Mouse (Mus musculus): ENCODE data around the gene Celf2.

- TF ChIP-seq CTCF (IDR thresholded peaks at IDR 0.05; ENCODE audit: low read depth, low read length) (no peak), POLR2A (IDR thresholded peaks at IDR 0.05; ENCODE audit: borderline replicate concordance, low read depth, low read length) (no peak)
These were observed 502.5 kb downstream of the Celf2 start for GRCm38 (mm10) chr2:7006816-7007215.

Measured in bone marrow macrophage, adult 2 months (primary cell).